Mouse (Mus musculus): ENCODE data around the gene Slc2a13. TPM values are rescaled to one million over a fixed set of nuclear protein-coding genes. Genes with fewer than 3 reads are reported as not detected.

The Slc2a13 gene
- total RNA-seq, 2 experiments from 2014 or later = 26.0 to 27.3 TPM

GRCm38 (mm10) chr15:91503291-91503690 lies 69.8 kb downstream of the Slc2a13 start:
- intact Hi-C loops (cut with DNase I) = no loop called here
- DNase-seq = no peak

DNA sequence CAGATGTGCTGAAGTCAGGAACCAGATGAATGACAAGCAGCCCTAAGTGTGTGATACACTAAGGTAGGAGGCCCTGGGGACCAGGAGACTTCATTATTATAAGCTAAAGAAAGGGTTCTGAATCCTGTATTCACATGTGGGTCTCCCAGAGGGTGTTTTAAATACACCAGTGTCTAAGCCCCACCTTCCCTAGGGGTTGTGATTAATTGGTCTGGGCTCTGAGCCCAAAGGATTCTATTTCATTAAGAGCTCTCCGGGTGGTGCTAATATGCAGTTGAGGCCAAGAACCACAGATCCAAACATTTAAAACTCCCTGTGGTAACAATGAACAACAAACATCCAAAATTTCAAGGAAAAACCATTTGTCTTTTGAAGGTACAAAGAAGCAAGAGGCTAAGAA lies 70.4 kb downstream of the Slc2a13 start:
- peak; percentile 20 for DNase-seq
- intact Hi-C loops (cut with DNase I) = no loop called here

- DNase-seq = no peak
These were observed 70.8 kb downstream of the Slc2a13 start for GRCm38 (mm10) chr15:91502235-91502634.

DNA sequence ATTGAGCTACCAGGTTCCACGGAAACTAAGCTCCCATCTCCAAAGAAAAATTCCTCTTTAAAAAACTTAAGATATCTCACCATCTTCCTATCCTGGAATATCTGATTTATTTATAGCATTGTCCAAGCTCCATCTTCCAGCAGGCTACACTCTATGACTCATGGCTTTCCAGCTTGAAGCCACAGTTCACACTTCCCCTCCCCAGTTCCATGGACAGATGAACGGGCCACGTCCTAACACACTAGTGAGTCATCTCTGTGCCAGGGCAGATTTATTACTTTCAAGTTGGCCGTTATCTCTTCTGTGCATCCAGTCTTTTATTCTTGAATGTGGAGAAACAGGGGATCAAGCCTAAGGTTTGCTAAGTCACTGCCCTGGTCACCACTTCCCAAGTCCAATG lies 78.0 kb downstream of the Slc2a13 start:
- DNase-seq = no peak
- intact Hi-C loops (cut with DNase I) = no loop called here

More at GRCm38 (mm10) chr15:91502235-91502634, 70.8 kb downstream of the Slc2a13 start:
- intact Hi-C loops (cut with DNase I) = no loop called here

- DNase-seq = peak; percentile 13
- intact Hi-C loops (cut with DNase I) = loop anchor here (5.0 to 10.0 kb wide), 2 partner anchors 92 to 275 kb away; partner anchors contain the start of gene Slc2a13
These were observed 93.0 kb downstream of the Slc2a13 start for GRCm38 (mm10) chr15:91479924-91480615.

DNA sequence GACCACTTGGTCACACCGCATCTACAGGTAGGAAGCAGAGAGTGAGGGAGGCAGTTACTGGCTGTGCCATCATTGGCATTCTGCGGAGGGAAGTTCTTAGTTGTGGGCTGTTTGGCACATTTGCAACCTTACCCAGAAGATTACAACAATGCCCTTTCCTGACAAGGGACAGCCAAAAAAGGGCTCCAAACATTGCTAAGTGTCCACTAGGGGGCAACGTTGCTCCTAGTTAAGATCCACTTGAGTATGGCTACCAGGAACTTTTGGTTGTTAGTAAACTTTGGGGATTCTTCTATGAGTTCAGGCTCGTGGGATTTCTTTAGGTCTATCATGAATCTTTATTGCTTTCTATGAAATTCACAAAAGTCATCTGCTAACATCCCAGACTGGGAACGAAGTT lies 95.3 kb downstream of the Slc2a13 start:
- DNase-seq = peak; percentile 57
- intact Hi-C loops (cut with DNase I) = loop anchor here (5.0 to 10.0 kb wide), 2 partner anchors 95 to 277 kb away; partner anchors contain the start of gene Slc2a13

GRCm38 (mm10) chr15:91473690-91474409 lies 99.2 kb downstream of the Slc2a13 start:
- intact Hi-C loops (cut with DNase I) = loop anchor here (10.0 kb wide), 1 partner anchor 281 kb away; no protein-coding TSS in a partner anchor
- DNase-seq = no peak

DNA sequence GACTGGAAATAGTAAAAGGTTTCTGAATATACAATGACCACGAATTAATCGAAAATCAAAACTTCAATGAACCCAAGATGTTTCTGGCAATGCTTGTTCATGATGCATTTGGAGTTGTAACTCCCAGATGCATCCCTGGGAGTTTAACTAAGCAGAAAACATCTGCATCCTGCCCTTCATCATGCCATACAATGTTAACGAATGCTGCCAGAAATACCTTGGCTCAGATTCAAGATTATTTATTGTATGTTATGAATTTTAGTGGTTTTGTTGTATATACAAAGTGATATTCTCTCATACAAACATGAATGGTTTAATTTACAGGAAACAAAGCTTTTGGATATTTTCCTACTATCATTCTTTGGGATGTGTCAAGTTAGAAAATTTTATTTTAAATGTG lies 107.7 kb downstream of the Slc2a13 start:
- DNase-seq = no peak
- intact Hi-C loops (cut with DNase I) = no loop called here

DNA sequence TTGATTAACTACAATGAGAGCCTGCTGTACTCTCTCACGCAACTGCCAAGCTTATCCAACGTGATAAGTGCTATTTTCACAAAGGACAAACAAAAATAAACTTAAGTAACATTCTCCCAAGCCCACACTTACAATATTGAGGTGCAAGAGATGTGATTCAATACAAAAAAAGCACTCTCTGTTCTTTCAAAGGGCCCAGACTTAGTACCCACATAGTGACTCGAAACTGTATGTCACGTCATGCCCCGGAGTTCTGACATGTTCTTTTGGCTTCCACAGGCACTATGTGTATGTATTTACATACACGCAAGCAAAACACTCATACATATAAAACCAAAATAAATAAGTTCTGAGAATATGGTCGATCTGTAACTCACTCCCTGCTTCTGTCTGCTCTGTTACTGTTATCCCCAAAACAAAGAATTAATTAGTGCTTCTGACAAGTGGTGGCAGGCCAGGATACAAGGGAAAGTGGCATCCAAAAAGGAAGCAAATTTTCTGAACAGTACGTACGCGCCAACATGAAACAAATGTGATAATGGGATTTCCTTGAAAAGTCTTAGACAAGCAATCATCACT lies 109.1 kb downstream of the Slc2a13 start:
- no peak for DNase-seq
- intact Hi-C loops (cut with DNase I) = no loop called here

GRCm38 (mm10) chr15:91463026-91463661 lies 109.9 kb downstream of the Slc2a13 start:
- intact Hi-C loops (cut with DNase I) = no loop called here
- DNase-seq = peak; percentile 31

GRCm38 (mm10) chr15:91461940-91462339 lies 111.1 kb downstream of the Slc2a13 start:
- no peak for DNase-seq
- intact Hi-C loops (cut with DNase I) = no loop called here

GRCm38 (mm10) chr15:91457202-91457601 lies 115.9 kb downstream of the Slc2a13 start:
- intact Hi-C loops (cut with DNase I) = no loop called here

DNA sequence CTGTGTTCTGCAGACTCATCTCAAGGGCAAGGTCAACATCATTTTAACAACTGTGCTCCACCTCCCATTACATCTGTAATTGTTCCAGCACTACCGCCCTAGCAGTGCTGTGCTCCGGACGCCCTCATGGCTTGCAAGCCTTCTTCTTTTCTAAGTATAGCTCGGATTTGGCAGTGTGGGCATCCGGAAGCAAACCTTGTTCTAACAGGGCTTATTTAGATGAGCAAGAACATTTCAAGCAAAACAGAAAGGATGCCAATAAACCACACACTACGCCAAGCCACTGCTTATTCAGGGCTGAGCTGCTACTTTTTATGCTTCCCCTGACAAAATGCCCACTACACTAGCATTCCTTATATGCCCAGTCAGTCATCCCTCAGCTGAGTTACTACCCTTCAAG lies 127.7 kb downstream of the Slc2a13 start:
- intact Hi-C loops (cut with DNase I) = no loop called here
- no peak for DNase-seq

More at GRCm38 (mm10) chr15:91457202-91457601, 115.9 kb downstream of the Slc2a13 start:
- DNase-seq = no peak

DNA sequence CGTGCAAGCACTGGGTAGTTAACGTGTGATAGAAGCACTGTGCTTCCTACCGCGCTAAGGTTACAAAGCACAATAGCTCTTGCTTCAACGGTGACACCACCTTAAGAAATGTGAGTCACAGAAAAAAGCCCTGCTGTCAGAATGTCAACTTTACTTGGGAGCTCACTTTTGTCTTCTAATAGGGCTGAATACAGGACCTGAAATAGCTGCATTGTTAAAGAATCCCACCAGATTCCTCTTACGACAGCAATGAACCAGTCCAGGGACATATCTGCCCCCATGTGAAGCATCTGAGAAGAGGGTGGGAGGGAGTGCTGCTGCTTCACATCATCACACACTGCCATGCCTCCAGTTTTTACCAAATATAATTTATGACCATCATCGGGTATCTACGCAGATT lies 129.6 kb downstream of the Slc2a13 start:
- no peak for DNase-seq
- intact Hi-C loops (cut with DNase I) = no loop called here

DNA sequence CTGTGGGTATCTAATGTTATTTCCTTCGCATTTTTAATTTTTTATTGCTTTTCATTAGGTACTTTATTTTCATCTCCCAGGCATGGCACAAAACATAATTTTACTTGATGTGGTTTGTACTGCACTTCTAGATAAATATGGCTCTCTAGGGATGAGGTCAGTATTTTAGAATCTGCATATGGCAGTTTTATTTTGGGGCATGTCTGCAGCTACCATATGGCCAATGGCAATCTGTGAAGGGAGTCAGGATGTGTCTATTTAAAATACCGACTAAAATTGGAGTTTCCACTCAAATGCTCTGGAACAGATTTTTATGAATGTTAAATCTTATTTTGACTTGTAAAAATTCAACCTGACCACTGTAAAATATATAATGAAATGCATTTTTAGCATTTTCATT lies 133.2 kb downstream of the Slc2a13 start:
- no peak for DNase-seq
- intact Hi-C loops (cut with DNase I) = no loop called here

DNA sequence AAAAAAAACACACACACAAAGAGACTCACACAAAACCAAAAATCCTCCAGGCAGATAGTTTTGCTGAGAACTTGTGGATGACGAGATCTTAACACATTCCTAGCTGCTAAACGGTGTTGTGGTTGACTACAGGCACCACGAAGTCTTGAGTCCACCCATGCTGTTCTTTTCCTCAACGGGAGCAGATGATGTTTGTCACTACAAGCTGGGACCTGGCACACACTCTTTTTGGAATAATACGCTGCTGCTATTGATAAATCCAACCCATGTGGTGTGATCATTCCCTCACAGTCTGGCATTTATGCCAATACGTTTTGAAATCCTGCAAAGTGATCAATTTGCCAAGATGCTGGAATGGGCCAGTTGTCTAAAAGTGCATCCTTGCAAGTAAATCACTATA lies 147.6 kb downstream of the Slc2a13 start:
- no peak for DNase-seq
- intact Hi-C loops (cut with DNase I) = no loop called here

DNA sequence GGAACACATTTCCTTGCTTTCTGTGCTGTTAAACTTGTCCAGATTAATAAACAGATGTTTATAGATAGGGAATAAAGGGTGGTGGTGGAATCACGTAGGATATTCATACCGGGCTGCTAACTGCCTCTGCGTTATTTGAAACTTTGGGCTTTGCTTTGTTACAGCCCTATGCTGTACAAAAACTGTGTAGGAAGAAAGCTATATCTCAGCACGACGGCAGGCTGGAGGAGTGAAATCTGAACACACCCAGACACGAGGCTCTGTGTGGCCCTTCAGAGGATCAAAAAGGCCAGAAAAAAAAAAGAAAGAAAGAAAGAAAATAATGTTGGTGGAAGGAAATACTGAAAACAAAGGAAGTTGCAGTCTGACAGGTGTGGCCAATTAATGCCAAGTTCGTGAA lies 166.1 kb downstream of the Slc2a13 start:
- DNase-seq = no peak
- intact Hi-C loops (cut with DNase I) = no loop called here

DNA sequence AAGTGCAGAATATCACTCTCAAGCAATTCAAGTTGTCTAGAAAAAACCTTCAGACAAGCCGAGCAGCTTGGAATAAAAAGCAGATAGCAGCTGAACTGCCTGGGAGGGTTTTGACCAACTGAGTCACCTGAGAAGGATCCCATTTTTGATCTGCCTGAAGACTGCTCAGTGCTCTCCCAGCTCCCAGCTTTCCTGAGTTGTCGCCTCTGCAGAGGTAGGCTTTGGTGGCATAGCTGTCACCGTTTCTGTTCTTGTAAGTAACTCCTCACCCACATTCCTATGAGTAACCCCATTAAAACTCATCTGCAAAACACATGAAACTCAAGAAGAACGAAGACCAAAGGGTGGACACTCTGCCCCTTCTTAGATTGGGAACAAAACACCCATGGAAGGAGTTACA lies 177.9 kb downstream of the Slc2a13 start:
- no peak for DNase-seq
- intact Hi-C loops (cut with DNase I) = no loop called here

- intact Hi-C loops (cut with DNase I) = no loop called here
- DNase-seq = no peak
These were observed 189.4 kb downstream of the Slc2a13 start for GRCm38 (mm10) chr15:91383694-91384093.

DNA sequence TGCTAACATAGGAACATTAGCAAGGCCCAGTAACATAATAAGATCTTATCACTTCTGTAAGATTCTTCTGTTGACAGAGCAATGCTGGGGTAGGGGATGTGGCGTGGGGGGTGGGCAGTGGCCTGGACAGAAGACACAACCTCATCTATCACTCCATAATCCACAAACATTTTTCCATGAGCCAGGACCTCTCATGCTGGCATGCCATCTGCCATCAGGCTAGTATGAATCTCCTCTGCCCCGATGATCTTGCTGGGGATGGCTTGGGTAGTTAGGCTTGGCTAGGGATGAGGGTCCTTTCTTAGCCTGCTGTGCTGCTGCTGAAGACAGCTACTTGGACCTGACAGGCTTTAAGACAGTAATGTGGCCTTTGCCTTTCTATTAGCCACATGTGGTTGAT lies 190.5 kb downstream of the Slc2a13 start:
- intact Hi-C loops (cut with DNase I) = no loop called here
- peak; percentile 15 for DNase-seq

DNA sequence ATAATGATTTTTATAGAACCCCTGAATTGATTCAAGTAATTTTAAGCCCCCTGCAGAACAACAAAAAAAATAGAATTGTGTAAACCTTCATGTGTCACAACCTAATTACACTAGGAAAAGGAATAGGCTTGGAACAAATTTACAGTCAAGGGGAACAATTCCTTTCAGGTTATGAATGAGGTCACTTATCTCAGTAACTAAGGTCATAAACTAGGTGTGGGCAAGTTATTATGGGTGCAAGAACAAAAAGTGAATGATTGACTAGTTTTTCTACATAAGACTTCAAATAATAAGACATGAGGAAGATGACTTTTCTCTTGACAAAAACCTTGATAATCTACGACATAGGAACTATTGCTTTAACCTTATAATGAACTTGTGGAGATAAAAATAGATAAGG lies 191.2 kb downstream of the Slc2a13 start:
- intact Hi-C loops (cut with DNase I) = no loop called here
- no peak for DNase-seq

All from left cerebral cortex, postnatal 4 days (tissue).